Mouse (Mus musculus) large intestine, adult 2 months (tissue): Measurements from ENCODE around the gene Slc40a1. TPM values are rescaled to one million over a fixed set of nuclear protein-coding genes. Genes with fewer than 3 reads are reported as not detected.

Source experiments
- polyA plus RNA-seq: library from polyadenylated mRNA; depleted of rRNA; stranded (reverse); fragments of >200 nt; gene quantifications from 2 replicates; pipeline ENCODE4 v1.2.3, GENCODE M21; 2012; rRNA removed

Gene Slc40a1
- polyA plus RNA-seq, 1 experiment = 17.9 TPM

Other genes starting within 250 kb of the Slc40a1 start
- gene Wdr75, start 131.4 kb downstream of the Slc40a1 start, polyA plus RNA-seq = 24.3 and 32.0 TPM in 2 replicates
- not detected in 2 replicates for gene Gm5269, start 36.2 kb downstream of the Slc40a1 start, polyA plus RNA-seq
- 0.10 and 0.12 TPM in 2 replicates for gene Dnah7b, start 139.8 kb upstream of the Slc40a1 start, polyA plus RNA-seq